8 mouse cellular contexts compared by ENCODE assay signal in genomic region chr7:143055001-143055400, GRCm38 (mm10). TPM values are rescaled to one million over a fixed set of nuclear protein-coding genes. Genes with fewer than 3 reads are reported as not detected.
DNase-seq lines count a peak whose midpoint lies in the region; ATAC-seq and TF ChIP-seq lines count a peak whose summit lies in the region.
"Had no signal": no experiment of that assay in that cellular context is flagged by ENCODE, and none has a peak within 500 bp of the region (broad histone marks: within the 10 kb centered on the region; RNA-seq: fewer than 3 reads in every experiment).

No protein-coding gene starts in this region.

- WGBS in forebrain, postnatal 0 days, result 82% methylated on average over 3 of the region's 3 CpGs
- 37% methylated on average over 3 of the region's 3 CpGs for WGBS in liver, embryonic 13.5 days (ENCODE audit: insufficient replicate concordance)

- peak overlapping the region; percentile 98 for H3K9ac ChIP-seq in forebrain, postnatal 0 days
- peak overlapping the region; percentile 83 for H3K9ac ChIP-seq in liver, embryonic 13.5 days

- no peak for DNase-seq in testis, postnatal 14 days (ENCODE audit: low spot score)
- DNase-seq in forebrain, postnatal 0 days, result no peak
- DNase-seq in liver, embryonic 13.5 days, result no peak
- DNase-seq in spleen, adult 12 weeks (ENCODE audit: low spot score), result no peak
- DNase-seq in gastrocnemius, postnatal 25 days, result no peak
- DNase-seq: kidney, adult 18-20 months had no signal

- no peak for TF ChIP-seq POLR2A in testis, adult 2 months (IDR thresholded peaks at IDR 0.05; ENCODE audit: control insufficient read depth, low read depth, low read length)

- H3K4me1 ChIP-seq in testis, adult 2 months (ENCODE audit: control insufficient read depth, insufficient read depth, low read length), result peaks cover 26% of the 10 kb centered on the region
- H3K4me1 ChIP-seq in forebrain, postnatal 0 days (ENCODE audit: insufficient read depth), result peaks cover 32% of the 10 kb centered on the region
- H3K4me1 ChIP-seq in liver, embryonic 13.5 days (replicated peaks), result peaks cover 91% of the 10 kb centered on the region

- no peak for ATAC-seq in forebrain, postnatal 0 days
- no peak for ATAC-seq in liver, embryonic 13.5 days (ENCODE audit: low read depth)
- ATAC-seq in inflammation-experienced regulatory T-cells, adult 6 months, result no peak

- TF ChIP-seq CTCF in testis, adult 2 months (IDR thresholded peaks at IDR 0.05; ENCODE audit: control insufficient read depth, insufficient read depth, insufficient replicate concordance, low read depth, low read length), result no peak
- TF ChIP-seq CTCF in forebrain, postnatal 0 days (IDR thresholded peaks at IDR 0.05; ENCODE audit: low read depth), result no peak

- no peak overlapping the region for H3K27ac ChIP-seq in testis, adult 2 months (ENCODE audit: control insufficient read depth, insufficient read depth, low read depth, low read length)
- H3K27ac ChIP-seq in forebrain, postnatal 0 days (ENCODE audit: low read depth, low read length), result 0 out of 2 replicates have a peak overlapping the region, but pooled peaks have one; percentile 15
- peak overlapping the region; percentile 74 for H3K27ac ChIP-seq in liver, embryonic 13.5 days

- H3K27me3 ChIP-seq in testis, adult 2 months (ENCODE audit: control insufficient read depth, insufficient read depth, low read length), result no peaks in the 10 kb centered on the region
- H3K27me3 ChIP-seq in forebrain, postnatal 0 days (ENCODE audit: insufficient read depth, low read length), result no peaks in the 10 kb centered on the region
- no peaks in the 10 kb centered on the region for H3K27me3 ChIP-seq in liver, embryonic 13.5 days

- no peaks in the 10 kb centered on the region for H3K36me3 ChIP-seq in testis, adult 2 months (ENCODE audit: control insufficient read depth, insufficient read depth, low read length)
- no peaks in the 10 kb centered on the region for H3K36me3 ChIP-seq in forebrain, postnatal 0 days (ENCODE audit: insufficient read depth)
- no peaks in the 10 kb centered on the region for H3K36me3 ChIP-seq in liver, embryonic 13.5 days

- H3K4me2 ChIP-seq in forebrain, postnatal 0 days (ENCODE audit: low read depth), result peak overlapping the region; percentile 87
- H3K4me2 ChIP-seq in liver, embryonic 13.5 days, result peak overlapping the region; percentile 95

- peak overlapping the region; percentile 25 for H3K4me3 ChIP-seq in testis, adult 2 months (ENCODE audit: control insufficient read depth, low read depth, low read length)
- H3K4me3 ChIP-seq in forebrain, postnatal 0 days (ENCODE audit: low read depth, low read length), result no peak overlapping the region
- H3K4me3 ChIP-seq in liver, embryonic 13.5 days (replicated peaks), result peak overlapping the region; percentile 79

- no peaks in the 10 kb centered on the region for H3K9me3 ChIP-seq in forebrain, postnatal 0 days (ENCODE audit: low read length)
- no peaks in the 10 kb centered on the region for H3K9me3 ChIP-seq in liver, embryonic 13.5 days (replicated peaks)

RNA-seq across cellular contexts. Expression of gene Cd81, which starts 2.5 kb away (rescaled TPM):
- 63.3 and 78.4 TPM in 2 replicates for polyA plus RNA-seq in testis, adult 2 months (2012; rRNA removed)
- total RNA-seq in forebrain, postnatal 0 days (2014; rRNA removed), result 349 and 423 TPM in 2 replicates
- polyA plus RNA-seq in forebrain, postnatal 0 days (2015; fragmentation: Nextera tagmentation; extraction: Ambion mirVana), result 470 and 473 TPM in 2 replicates
- 130 and 131 TPM in 2 replicates for polyA plus RNA-seq in liver, embryonic 13.5 days (2015; fragmentation: Nextera tagmentation; extraction: Ambion mirVana)
- 100 to 1,000 TPM; 118 to 130 TPM for total RNA-seq in gastrocnemius, postnatal 25 days (2021)
- polyA plus RNA-seq in inflammation-experienced regulatory T-cells, adult 6 months (2017; shearing (Covaris generic)), result 100 to 1,000 TPM; 237 to 292 (median 262) TPM

RNA-seq across cellular contexts. Expression of gene Tssc4, which starts 14.0 kb away (rescaled TPM):
- polyA plus RNA-seq in testis, adult 2 months (2012; rRNA removed), result 43.1 and 43.7 TPM in 2 replicates
- total RNA-seq in forebrain, postnatal 0 days (2014; rRNA removed), result 71.5 and 86.5 TPM in 2 replicates
- polyA plus RNA-seq in forebrain, postnatal 0 days (2015; fragmentation: Nextera tagmentation; extraction: Ambion mirVana), result 91.8 and 101 TPM in 2 replicates
- 44.2 and 45.3 TPM in 2 replicates for polyA plus RNA-seq in liver, embryonic 13.5 days (2015; fragmentation: Nextera tagmentation; extraction: Ambion mirVana)
- total RNA-seq in gastrocnemius, postnatal 25 days (2021), result 1 to 10 TPM; 7.4 to 8.6 TPM
- polyA plus RNA-seq in inflammation-experienced regulatory T-cells, adult 6 months (2017; shearing (Covaris generic)), result 10 to 100 TPM; 35.5 to 40.4 (median 37.4) TPM

RNA-seq across cellular contexts. Expression of gene Trpm5, which starts 39.4 kb away (rescaled TPM):
- polyA plus RNA-seq in testis, adult 2 months (2012; rRNA removed), result 1.1 and 1.5 TPM in 2 replicates
- total RNA-seq in forebrain, postnatal 0 days (2014; rRNA removed), result 1.0 and 1.3 TPM in 2 replicates
- polyA plus RNA-seq in forebrain, postnatal 0 days (2015; fragmentation: Nextera tagmentation; extraction: Ambion mirVana), result 1.1 and 1.2 TPM in 2 replicates
- 0.73 and 0.75 TPM in 2 replicates for polyA plus RNA-seq in liver, embryonic 13.5 days (2015; fragmentation: Nextera tagmentation; extraction: Ambion mirVana)
- under 1 TPM in 1 of 2 experiments, not detected in 1; 0.13 TPM for total RNA-seq in gastrocnemius, postnatal 25 days (2021)
- polyA plus RNA-seq in inflammation-experienced regulatory T-cells, adult 6 months (2017; shearing (Covaris generic)), result under 1 TPM in 1 of 3 experiments, not detected in 2; 0.68 TPM

RNA-seq across cellular contexts. Expression of gene Tspan32, which starts 50.2 kb away (rescaled TPM):
- 0.10 and 0.17 TPM in 2 replicates for polyA plus RNA-seq in testis, adult 2 months (2012; rRNA removed)
- total RNA-seq in forebrain, postnatal 0 days (2014; rRNA removed), result 1.4 TPM in 1 of 2 replicates, not detected in the other
- polyA plus RNA-seq in forebrain, postnatal 0 days (2015; fragmentation: Nextera tagmentation; extraction: Ambion mirVana), result 0.53 and 0.56 TPM in 2 replicates
- 89.4 and 99.6 TPM in 2 replicates for polyA plus RNA-seq in liver, embryonic 13.5 days (2015; fragmentation: Nextera tagmentation; extraction: Ambion mirVana)
- under 1 TPM; 0.23 to 0.27 TPM for total RNA-seq in gastrocnemius, postnatal 25 days (2021)
- polyA plus RNA-seq in inflammation-experienced regulatory T-cells, adult 6 months (2017; shearing (Covaris generic)), result 100 to 1,000 TPM; 280 to 663 (median 591) TPM

RNA-seq across cellular contexts. Expression of gene Kcnq1, which starts 51.2 kb away (rescaled TPM):
- polyA plus RNA-seq in testis, adult 2 months (2012; rRNA removed), result 1.6 and 1.8 TPM in 2 replicates
- total RNA-seq in forebrain, postnatal 0 days (2014; rRNA removed), result 0.77 and 1.00 TPM in 2 replicates
- polyA plus RNA-seq in forebrain, postnatal 0 days (2015; fragmentation: Nextera tagmentation; extraction: Ambion mirVana), result 1.1 and 2.0 TPM in 2 replicates
- polyA plus RNA-seq in liver, embryonic 13.5 days (2015; fragmentation: Nextera tagmentation; extraction: Ambion mirVana), result 0.27 and 0.57 TPM in 2 replicates
- under 1 TPM; 0.33 to 0.80 TPM for total RNA-seq in gastrocnemius, postnatal 25 days (2021)
- polyA plus RNA-seq in inflammation-experienced regulatory T-cells, adult 6 months (2017; shearing (Covaris generic)), result under 1 TPM in 2 of 3 experiments, not detected in 1; 0.19 to 0.42 TPM
